Mouse (Mus musculus): ENCODE data around the gene Elof1.

DNA sequence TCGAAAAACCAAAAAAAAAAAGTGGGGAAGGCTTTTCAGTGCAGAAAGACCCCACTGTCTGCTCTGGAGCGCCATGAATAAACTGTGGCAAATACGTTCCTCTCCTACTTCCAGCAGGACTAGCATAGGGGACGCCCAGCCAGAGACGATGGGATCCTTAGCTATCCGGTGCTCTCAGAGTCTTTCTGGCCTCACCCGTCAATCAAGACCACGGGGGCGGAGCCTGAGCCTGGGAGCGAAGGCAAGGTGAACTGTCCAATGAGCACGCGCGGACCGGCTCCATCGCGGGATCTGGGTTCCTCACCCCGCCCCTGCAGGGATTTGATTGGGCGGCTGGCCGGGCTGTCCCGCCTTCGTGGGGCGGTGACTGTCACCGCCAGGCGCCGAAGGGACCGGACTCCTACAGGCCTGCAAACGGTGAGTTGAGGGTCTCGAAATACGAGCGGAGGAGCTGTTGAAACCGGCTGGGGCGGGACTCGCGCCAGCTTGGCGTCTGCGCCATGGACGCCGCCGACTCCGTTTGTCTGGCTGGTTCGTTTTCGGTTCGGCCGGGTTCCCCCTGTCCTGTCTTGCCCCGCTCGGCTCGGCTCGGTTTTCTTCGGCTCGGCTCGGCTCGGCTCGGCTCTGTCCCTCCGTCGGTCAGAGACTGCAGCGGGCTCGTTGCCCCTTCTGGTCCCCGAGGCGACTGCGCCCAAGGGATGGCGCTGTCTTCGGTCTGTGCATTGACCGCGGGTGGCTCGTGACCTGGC is 39.7 kb upstream of the Elof1 start, which contains the start of gene Pigyl:
- TF ChIP-seq CTCF (IDR thresholded peaks at IDR 0.05; ENCODE audit: low read depth, low read length) (no peak), POLR2A (IDR thresholded peaks at IDR 0.05; ENCODE audit: insufficient read depth, low read length) (peak; percentile 79)

All from ES-Bruce4 (cell line).